Mouse (Mus musculus): ENCODE data around the gene Tcp11. TPM values are rescaled to one million over a fixed set of nuclear protein-coding genes. Genes with fewer than 3 reads are reported as not detected.

Gene Tcp11
- total and polyA plus RNA-seq, 3 experiments = 1.8 TPM; not detected in 2

DNA sequence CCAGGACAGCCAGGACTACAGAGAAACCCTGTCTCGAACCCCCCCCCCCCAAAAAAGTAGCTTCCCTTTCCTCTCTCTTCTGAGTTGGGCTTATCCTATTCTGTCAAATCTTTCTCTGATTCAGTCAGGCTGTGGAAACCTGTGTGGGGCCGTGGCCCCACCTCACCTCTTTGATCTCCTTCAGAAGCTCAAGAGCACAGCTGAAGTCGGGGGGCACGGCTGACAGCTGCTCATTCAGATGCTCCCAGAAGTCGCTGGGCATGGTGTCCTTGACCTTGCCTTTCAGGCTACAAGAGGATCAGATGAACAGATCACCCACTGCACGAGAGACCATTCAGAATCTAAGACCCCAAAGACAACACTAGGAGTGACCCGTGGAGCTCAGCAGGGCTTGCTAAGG is 6.0 kb downstream of the Tcp11 start:
- Histone ChIP-seq H3K79me2 (replicated peaks; ENCODE audit: control insufficient read depth, insufficient read depth, low read length) (no peaks in the 10 kb centered on the region), H3K36me3 (ENCODE audit: control insufficient read depth, insufficient read depth, low read length) (no peaks in the 10 kb centered on the region), H3K27ac (no peak overlapping the region), H3K4me1 (ENCODE audit: control insufficient read depth, insufficient read depth, low read length) (no peaks in the 10 kb centered on the region), H3K9ac (ENCODE audit: low read depth, low read length) (no peak overlapping the region), H3K4me3 (no peak overlapping the region), H3K27me3 (ENCODE audit: control insufficient read depth, insufficient read depth, low read length) (0 out of 2 replicates have a peak, but pooled peaks cover under 1% of the 10 kb centered on the region)
- intact Hi-C loops (cut with DNase I) = no loop called here
- 74% methylated on average over 7 of the region's 7 CpGs for WGBS
- TF ChIP-seq CTCF (IDR thresholded peaks at IDR 0.05) (no peak), EP300 (IDR thresholded peaks at IDR 0.05; ENCODE audit: insufficient read depth, low read depth, low read length) (no peak), POLR2A (IDR thresholded peaks at IDR 0.05; ENCODE audit: insufficient read depth, low read depth, low read length) (no peak)
- DNase-seq = no peak

DNA sequence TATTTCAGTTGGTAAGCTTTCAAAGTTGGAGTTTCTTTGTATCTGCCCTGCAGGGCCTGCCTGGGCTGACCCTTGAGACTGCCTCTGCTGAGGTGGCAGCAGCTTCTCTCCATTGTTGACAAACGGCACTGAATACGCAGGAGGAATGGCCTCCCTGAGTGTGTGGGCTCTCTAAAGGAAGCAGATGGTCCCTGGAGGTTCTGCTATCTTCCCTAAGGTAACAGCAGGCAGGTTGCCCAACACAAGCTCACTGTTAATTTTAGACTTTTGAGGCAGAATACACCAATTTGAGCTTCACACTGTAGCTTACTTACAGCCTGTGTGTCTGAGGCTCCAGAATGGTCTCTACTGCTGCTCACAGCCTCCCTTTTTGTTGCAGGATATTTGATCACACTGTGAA is 7.7 kb downstream of the Tcp11 start:
- intact Hi-C loops (cut with DNase I) = no loop called here
- 51% methylated on average over 2 of the region's 2 CpGs for WGBS
- H3K27me3 ChIP-seq (ENCODE audit: control insufficient read depth, insufficient read depth, low read length) = 0 out of 2 replicates have a peak, but pooled peaks cover 2% of the 10 kb centered on the region

DNA sequence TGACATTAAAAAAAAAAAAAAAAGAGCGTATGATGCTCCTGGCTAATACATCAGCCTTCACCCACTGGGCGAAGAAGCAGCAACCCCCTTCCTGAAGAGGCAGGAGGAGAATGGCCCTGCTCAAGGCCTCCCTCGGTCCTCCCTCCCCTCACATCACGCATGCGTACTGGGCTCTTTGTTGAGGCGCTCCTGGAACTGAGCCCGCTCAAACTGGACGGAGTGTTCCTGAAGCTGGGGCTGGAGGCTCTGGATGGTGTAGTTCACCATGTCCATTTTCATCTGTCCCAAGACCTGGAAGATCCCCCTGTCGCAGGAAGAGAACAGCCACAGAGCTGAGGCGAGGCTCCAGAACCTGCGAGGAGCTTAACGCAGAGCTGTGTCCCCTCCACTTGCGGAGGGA is 10.2 kb downstream of the Tcp11 start:
- H3K27ac ChIP-seq = no peak overlapping the region
- no peaks in the 10 kb centered on the region for H3K36me3 ChIP-seq (ENCODE audit: control insufficient read depth, insufficient read depth, low read length)
- no peaks in the 10 kb centered on the region for H3K4me1 ChIP-seq (ENCODE audit: control insufficient read depth, insufficient read depth, low read length)
- 74% methylated on average over 13 of the region's 13 CpGs for WGBS
- H3K79me2 ChIP-seq (replicated peaks; ENCODE audit: control insufficient read depth, insufficient read depth, low read length) = no peaks in the 10 kb centered on the region
- H3K4me3 ChIP-seq = no peak overlapping the region
- H3K9ac ChIP-seq (ENCODE audit: low read depth, low read length) = no peak overlapping the region
- intact Hi-C loops (cut with DNase I) = no loop called here
- DNase-seq = no peak
- 0 out of 2 replicates have a peak, but pooled peaks cover 2% of the 10 kb centered on the region for H3K27me3 ChIP-seq (ENCODE audit: control insufficient read depth, insufficient read depth, low read length)
- TF ChIP-seq POLR2A (IDR thresholded peaks at IDR 0.05; ENCODE audit: insufficient read depth, low read depth, low read length) = no peak
- TF ChIP-seq EP300 (IDR thresholded peaks at IDR 0.05; ENCODE audit: insufficient read depth, low read depth, low read length) = no peak
- no peak for TF ChIP-seq CTCF (IDR thresholded peaks at IDR 0.05)

More for the DNA sequence above, 7.7 kb downstream of the Tcp11 start:
- no peak for TF ChIP-seq POLR2A (IDR thresholded peaks at IDR 0.05; ENCODE audit: insufficient read depth, low read depth, low read length)
- TF ChIP-seq CTCF (IDR thresholded peaks at IDR 0.05) = no peak
- no peak for TF ChIP-seq EP300 (IDR thresholded peaks at IDR 0.05; ENCODE audit: insufficient read depth, low read depth, low read length)
- no peaks in the 10 kb centered on the region for H3K4me1 ChIP-seq (ENCODE audit: control insufficient read depth, insufficient read depth, low read length)
- H3K9ac ChIP-seq (ENCODE audit: low read depth, low read length) = no peak overlapping the region
- no peak overlapping the region for H3K27ac ChIP-seq
- DNase-seq = no peak
- H3K36me3 ChIP-seq (ENCODE audit: control insufficient read depth, insufficient read depth, low read length) = no peaks in the 10 kb centered on the region
- H3K79me2 ChIP-seq (replicated peaks; ENCODE audit: control insufficient read depth, insufficient read depth, low read length) = no peaks in the 10 kb centered on the region
- no peak overlapping the region for H3K4me3 ChIP-seq

DNA sequence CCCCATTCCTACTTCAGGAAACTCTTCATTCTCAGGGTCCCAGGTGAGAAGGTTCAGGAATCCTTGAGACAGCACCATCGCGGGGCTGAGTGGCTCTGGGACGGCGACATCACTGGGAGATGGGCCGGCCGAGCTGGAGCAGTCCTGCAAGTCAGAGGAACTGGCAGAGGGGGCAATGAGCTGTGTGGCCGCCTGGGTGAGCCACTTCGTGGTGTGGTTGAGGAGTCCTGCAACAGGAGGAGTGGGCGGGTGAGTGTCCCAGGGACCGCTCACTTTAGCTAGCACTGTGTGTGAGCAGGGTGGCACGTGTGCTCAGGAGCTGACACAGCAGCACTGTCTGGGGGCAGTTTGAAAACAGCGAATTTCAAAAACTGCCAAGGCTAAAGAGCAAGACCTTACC is 11.0 kb downstream of the Tcp11 start:
- WGBS = 11% methylated on average over 12 of the region's 12 CpGs
- Histone ChIP-seq H3K4me3 (no peak overlapping the region), H3K27me3 (ENCODE audit: control insufficient read depth, insufficient read depth, low read length) (0 out of 2 replicates have a peak, but pooled peaks cover 2% of the 10 kb centered on the region), H3K9ac (ENCODE audit: low read depth, low read length) (no peak overlapping the region), H3K4me1 (ENCODE audit: control insufficient read depth, insufficient read depth, low read length) (no peaks in the 10 kb centered on the region), H3K36me3 (ENCODE audit: control insufficient read depth, insufficient read depth, low read length) (no peaks in the 10 kb centered on the region), H3K27ac (no peak overlapping the region), H3K79me2 (replicated peaks; ENCODE audit: control insufficient read depth, insufficient read depth, low read length) (no peaks in the 10 kb centered on the region)
- intact Hi-C loops (cut with DNase I) = no loop called here
- DNase-seq = no peak
- no peak for TF ChIP-seq POLR2A (IDR thresholded peaks at IDR 0.05; ENCODE audit: insufficient read depth, low read depth, low read length)
- no peak for TF ChIP-seq CTCF (IDR thresholded peaks at IDR 0.05)
- no peak for TF ChIP-seq EP300 (IDR thresholded peaks at IDR 0.05; ENCODE audit: insufficient read depth, low read depth, low read length)

DNA sequence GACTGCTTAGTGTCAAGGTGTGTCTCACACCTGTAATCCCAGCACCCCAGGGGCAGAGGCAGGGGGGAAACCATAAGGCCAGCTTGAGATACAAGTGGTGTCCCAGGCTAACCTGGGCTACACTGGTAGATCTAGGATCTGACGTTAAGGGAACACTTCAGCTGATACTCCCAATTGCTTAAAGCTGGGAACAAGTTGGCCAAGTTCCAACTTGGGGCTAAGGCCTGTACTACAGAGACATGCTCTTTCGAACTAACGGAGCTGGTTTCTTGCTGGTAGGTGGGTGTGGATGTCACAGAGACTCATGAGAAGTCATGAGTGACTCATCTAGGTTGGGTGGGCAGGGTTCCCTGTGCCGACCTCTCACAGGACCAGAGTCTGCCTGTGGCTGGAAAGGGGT is 13.1 kb downstream of the Tcp11 start:
- TF ChIP-seq CTCF (IDR thresholded peaks at IDR 0.05) (no peak), POLR2A (IDR thresholded peaks at IDR 0.05; ENCODE audit: insufficient read depth, low read depth, low read length) (no peak), EP300 (IDR thresholded peaks at IDR 0.05; ENCODE audit: insufficient read depth, low read depth, low read length) (no peak)
- H3K27me3 ChIP-seq (ENCODE audit: control insufficient read depth, insufficient read depth, low read length) = 0 out of 2 replicates have a peak, but pooled peaks cover 2% of the 10 kb centered on the region
- H3K9ac ChIP-seq (ENCODE audit: low read depth, low read length) = no peak overlapping the region
- H3K36me3 ChIP-seq (ENCODE audit: control insufficient read depth, insufficient read depth, low read length) = no peaks in the 10 kb centered on the region
- WGBS = 53% methylated on average over 4 of the region's 4 CpGs
- DNase-seq = no peak
- H3K4me1 ChIP-seq (ENCODE audit: control insufficient read depth, insufficient read depth, low read length) = no peaks in the 10 kb centered on the region; the same call in 1 of the 2 replicates
- H3K79me2 ChIP-seq (replicated peaks; ENCODE audit: control insufficient read depth, insufficient read depth, low read length) = no peaks in the 10 kb centered on the region
- no peak overlapping the region for H3K27ac ChIP-seq
- intact Hi-C loops (cut with DNase I) = no loop called here
- H3K4me3 ChIP-seq = no peak overlapping the region

DNA sequence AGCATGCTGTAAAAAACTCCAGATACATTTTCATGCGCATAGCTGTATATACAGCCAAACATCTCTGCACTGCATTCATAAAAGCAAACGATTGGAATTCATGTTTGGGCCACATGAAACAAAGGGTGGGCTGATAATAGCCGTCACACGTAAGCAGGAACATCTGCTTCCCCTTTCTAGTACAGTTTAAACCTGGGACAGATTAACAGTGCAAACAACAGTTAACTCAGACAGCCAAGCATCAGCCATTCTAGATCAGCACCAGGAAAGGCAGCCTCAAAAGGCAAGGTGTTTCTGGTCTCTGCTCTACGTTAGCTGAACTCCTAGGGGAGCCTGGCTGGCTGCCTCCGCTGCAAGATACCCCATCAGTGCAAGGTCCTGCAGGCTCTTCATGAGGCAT is 17.3 kb downstream of the Tcp11 start:
- H3K4me1 ChIP-seq (ENCODE audit: control insufficient read depth, insufficient read depth, low read length) = no peaks in the 10 kb centered on the region; the same call in 1 of the 2 replicates
- DNase-seq = no peak
- intact Hi-C loops (cut with DNase I) = loop anchor here (5.0 kb wide), 2 partner anchors 71 to 156 kb away; partner anchors contain the start of genes Anks1 and Taf11

More for the DNA sequence above, 17.3 kb downstream of the Tcp11 start:
- H3K9ac ChIP-seq (ENCODE audit: low read depth, low read length) = no peak overlapping the region
- no peaks in the 10 kb centered on the region for H3K36me3 ChIP-seq (ENCODE audit: control insufficient read depth, insufficient read depth, low read length)
- no peaks in the 10 kb centered on the region for H3K27me3 ChIP-seq (ENCODE audit: control insufficient read depth, insufficient read depth, low read length)
- TF ChIP-seq EP300 (IDR thresholded peaks at IDR 0.05; ENCODE audit: insufficient read depth, low read depth, low read length) (no peak), CTCF (IDR thresholded peaks at IDR 0.05) (no peak), POLR2A (IDR thresholded peaks at IDR 0.05; ENCODE audit: insufficient read depth, low read depth, low read length) (no peak)
- H3K27ac ChIP-seq = no peak overlapping the region
- no peak overlapping the region for H3K4me3 ChIP-seq
- no peaks in the 10 kb centered on the region for H3K79me2 ChIP-seq (replicated peaks; ENCODE audit: control insufficient read depth, insufficient read depth, low read length)
- WGBS = 71% methylated on average over 6 of the region's 6 CpGs

Measured in heart, adult 2 months (tissue).